Mouse (Mus musculus): Measurements from ENCODE around the gene Acadm. TPM values are rescaled to one million over a fixed set of nuclear protein-coding genes. Genes with fewer than 3 reads are reported as not detected.
A peak's percentile ranks its signal among the peaks of the same experiment; 100 is the strongest.

The Acadm gene
- polyA plus RNA-seq, 1 experiment from 2014 or later = 280 TPM

DNA sequence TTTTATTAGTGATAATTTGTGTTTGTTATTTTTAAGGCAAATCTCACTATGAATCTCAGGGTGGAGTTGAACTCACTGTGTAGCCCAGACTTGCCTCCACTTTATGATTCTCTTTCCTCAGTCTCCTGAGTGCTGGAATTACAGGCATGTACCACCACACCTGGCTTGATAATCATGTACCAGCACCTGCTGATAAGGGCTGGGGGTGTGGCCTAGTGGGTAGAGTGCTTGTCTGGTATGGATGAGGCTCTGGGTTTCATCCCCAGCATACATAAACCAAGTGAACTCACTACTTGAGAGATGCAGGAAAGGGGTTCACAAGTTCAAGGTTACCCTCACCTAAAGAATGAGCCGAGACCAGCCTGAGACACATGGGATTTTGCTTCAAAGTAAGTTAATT lies 42.5 kb downstream of the Acadm start:
- Histone ChIP-seq H3K9ac (ENCODE audit: low read depth, low read length) (no peak overlapping the region), H3K4me3 (replicated peaks; ENCODE audit: low read depth, low read length) (no peak overlapping the region), H3K36me3 (ENCODE audit: insufficient read depth, low read length) (peaks cover 24% of the 10 kb centered on the region), H3K9me3 (replicated peaks; ENCODE audit: low read length) (no peaks in the 10 kb centered on the region), H3K4me1 (replicated peaks; ENCODE audit: insufficient read depth, low read length) (no peaks in the 10 kb centered on the region), H3K27ac (no peak overlapping the region), H3K27me3 (ENCODE audit: insufficient read depth, low read length) (no peaks in the 10 kb centered on the region), H3K4me2 (ENCODE audit: low read length) (no peak overlapping the region)
- ATAC-seq (replicated peaks; ENCODE audit: low FRiP score, low read depth) (no peak), DNase-seq (ENCODE audit: low spot score) (no peak)
- WGBS = 75% methylated on average over 1 of the region's 1 CpGs
- no peak for TF ChIP-seq CTCF (IDR thresholded peaks at IDR 0.05; ENCODE audit: low read depth)

DNA sequence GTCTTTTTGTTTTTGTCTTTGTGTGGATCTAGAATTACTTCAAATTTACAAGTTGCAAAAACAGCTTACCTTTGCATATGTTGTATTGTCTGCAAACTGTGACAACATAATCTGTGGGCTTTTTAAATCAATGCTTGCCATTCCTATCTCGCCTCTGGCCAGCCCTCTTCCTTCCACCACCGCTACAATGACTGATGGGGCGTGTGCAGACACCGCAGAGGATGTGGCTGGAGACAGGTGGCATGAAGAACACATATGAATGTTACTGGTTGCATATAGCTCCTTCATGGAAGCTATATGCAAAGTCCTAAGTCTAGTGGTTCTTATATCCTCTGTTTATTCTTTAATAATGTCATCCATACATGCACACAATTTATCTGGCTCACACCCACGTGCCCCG lies 47.2 kb downstream of the Acadm start:
- H3K9ac ChIP-seq (ENCODE audit: low read depth, low read length) = no peak overlapping the region
- H3K9me3 ChIP-seq (replicated peaks; ENCODE audit: low read length) = no peaks in the 10 kb centered on the region
- DNase-seq (ENCODE audit: low spot score) (no peak), ATAC-seq (replicated peaks; ENCODE audit: low FRiP score, low read depth) (no peak)
- H3K4me3 ChIP-seq (replicated peaks; ENCODE audit: low read depth, low read length) = no peak overlapping the region
- no peaks in the 10 kb centered on the region for H3K27me3 ChIP-seq (ENCODE audit: insufficient read depth, low read length)
- H3K4me2 ChIP-seq (ENCODE audit: low read length) = no peak overlapping the region
- no peak for TF ChIP-seq CTCF (IDR thresholded peaks at IDR 0.05; ENCODE audit: low read depth)
- no peaks in the 10 kb centered on the region for H3K36me3 ChIP-seq (ENCODE audit: insufficient read depth, low read length)
- WGBS = 64% methylated on average over 6 of the region's 6 CpGs
- H3K27ac ChIP-seq = no peak overlapping the region
- no peaks in the 10 kb centered on the region for H3K4me1 ChIP-seq (replicated peaks; ENCODE audit: insufficient read depth, low read length)

- WGBS = 77% methylated on average over 3 of the region's 3 CpGs
- Histone ChIP-seq H3K4me3 (replicated peaks; ENCODE audit: low read depth, low read length) (no peak overlapping the region), H3K27me3 (ENCODE audit: insufficient read depth, low read length) (no peaks in the 10 kb centered on the region), H3K36me3 (ENCODE audit: insufficient read depth, low read length) (no peaks in the 10 kb centered on the region), H3K27ac (no peak overlapping the region), H3K4me2 (ENCODE audit: low read length) (no peak overlapping the region), H3K9ac (ENCODE audit: low read depth, low read length) (no peak overlapping the region), H3K9me3 (replicated peaks; ENCODE audit: low read length) (no peaks in the 10 kb centered on the region), H3K4me1 (replicated peaks; ENCODE audit: insufficient read depth, low read length) (no peaks in the 10 kb centered on the region)
- ATAC-seq (replicated peaks; ENCODE audit: low FRiP score, low read depth) (no peak), DNase-seq (ENCODE audit: low spot score) (no peak)
- no peak for TF ChIP-seq CTCF (IDR thresholded peaks at IDR 0.05; ENCODE audit: low read depth)
Measured at GRCm38 (mm10) chr3:153895454-153895853, 49.0 kb downstream of the Acadm start.

GRCm38 (mm10) chr3:153889188-153889781 lies 55.1 kb downstream of the Acadm start:
- no peaks in the 10 kb centered on the region for H3K27me3 ChIP-seq (ENCODE audit: insufficient read depth, low read length)
- DNase-seq (ENCODE audit: low spot score) (no peak), ATAC-seq (replicated peaks; ENCODE audit: low FRiP score, low read depth) (no peak)
- H3K4me2 ChIP-seq (ENCODE audit: low read length) = no peak overlapping the region
- H3K9me3 ChIP-seq (replicated peaks; ENCODE audit: low read length) = no peaks in the 10 kb centered on the region
- WGBS = 71% methylated on average over 7 of the region's 8 CpGs
- no peaks in the 10 kb centered on the region for H3K36me3 ChIP-seq (ENCODE audit: insufficient read depth, low read length)
- no peak overlapping the region for H3K4me3 ChIP-seq (replicated peaks; ENCODE audit: low read depth, low read length)
- TF ChIP-seq CTCF (IDR thresholded peaks at IDR 0.05; ENCODE audit: low read depth) = no peak
- no peak overlapping the region for H3K9ac ChIP-seq (ENCODE audit: low read depth, low read length)
- no peak overlapping the region for H3K27ac ChIP-seq
- H3K4me1 ChIP-seq (replicated peaks; ENCODE audit: insufficient read depth, low read length) = no peaks in the 10 kb centered on the region

- DNase-seq (ENCODE audit: low spot score) = no peak
- H3K9ac ChIP-seq (ENCODE audit: low read depth, low read length) = no peak overlapping the region
- H3K4me2 ChIP-seq (ENCODE audit: low read length) = no peak overlapping the region
- no peak for ATAC-seq (replicated peaks; ENCODE audit: low FRiP score, low read depth)
- WGBS = 71% methylated on average over 6 of the region's 6 CpGs
- H3K4me3 ChIP-seq (replicated peaks; ENCODE audit: low read depth, low read length) = no peak overlapping the region
- TF ChIP-seq CTCF (IDR thresholded peaks at IDR 0.05; ENCODE audit: low read depth) = no peak
- H3K27me3 ChIP-seq (ENCODE audit: insufficient read depth, low read length) = no peaks in the 10 kb centered on the region
- no peaks in the 10 kb centered on the region for H3K4me1 ChIP-seq (replicated peaks; ENCODE audit: insufficient read depth, low read length)
- H3K36me3 ChIP-seq (ENCODE audit: insufficient read depth, low read length) = no peaks in the 10 kb centered on the region
- no peaks in the 10 kb centered on the region for H3K9me3 ChIP-seq (replicated peaks; ENCODE audit: low read length)
- no peak overlapping the region for H3K27ac ChIP-seq
Measured at GRCm38 (mm10) chr3:153888141-153888540, 56.3 kb downstream of the Acadm start.

- H3K4me1 ChIP-seq (replicated peaks; ENCODE audit: insufficient read depth, low read length) = no peaks in the 10 kb centered on the region
- no peak overlapping the region for H3K9ac ChIP-seq (ENCODE audit: low read depth, low read length)
- H3K4me3 ChIP-seq (replicated peaks; ENCODE audit: low read depth, low read length) = no peak overlapping the region
- TF ChIP-seq CTCF (IDR thresholded peaks at IDR 0.05; ENCODE audit: low read depth) = peak; percentile 35; the same call in 1 of the 2 replicates
- no peak overlapping the region for H3K4me2 ChIP-seq (ENCODE audit: low read length)
- DNase-seq (ENCODE audit: low spot score) (no peak), ATAC-seq (replicated peaks; ENCODE audit: low FRiP score, low read depth) (no peak)
- no peak overlapping the region for H3K27ac ChIP-seq
- H3K27me3 ChIP-seq (ENCODE audit: insufficient read depth, low read length) = no peaks in the 10 kb centered on the region
- H3K36me3 ChIP-seq (ENCODE audit: insufficient read depth, low read length) = no peaks in the 10 kb centered on the region
- H3K9me3 ChIP-seq (replicated peaks; ENCODE audit: low read length) = no peaks in the 10 kb centered on the region
Measured at GRCm38 (mm10) chr3:153886296-153886695, 58.1 kb downstream of the Acadm start.

Other genes starting within 250 kb of the Acadm start
- 34.2 and 34.4 TPM in 2 replicates for gene St6galnac3, start 219.5 kb downstream of the Acadm start, polyA plus RNA-seq (2015; fragmentation: Nextera tagmentation; extraction: Ambion mirVana)
- not detected in 2 replicates for gene Asb17, start 100.4 kb downstream of the Acadm start, polyA plus RNA-seq (2015; fragmentation: Nextera tagmentation; extraction: Ambion mirVana)
- gene Msh4, start 38.5 kb downstream of the Acadm start, polyA plus RNA-seq (2015; fragmentation: Nextera tagmentation; extraction: Ambion mirVana) = 0.08 and 0.09 TPM in 2 replicates
- 54.6 and 55.0 TPM in 2 replicates for gene Rabggtb, start 31.6 kb downstream of the Acadm start, polyA plus RNA-seq (2015; fragmentation: Nextera tagmentation; extraction: Ambion mirVana)
- gene Slc44a5, start 28.8 kb upstream of the Acadm start, polyA plus RNA-seq (2015; fragmentation: Nextera tagmentation; extraction: Ambion mirVana) = 0.29 and 0.39 TPM in 2 replicates